In the genomic region with DNA sequence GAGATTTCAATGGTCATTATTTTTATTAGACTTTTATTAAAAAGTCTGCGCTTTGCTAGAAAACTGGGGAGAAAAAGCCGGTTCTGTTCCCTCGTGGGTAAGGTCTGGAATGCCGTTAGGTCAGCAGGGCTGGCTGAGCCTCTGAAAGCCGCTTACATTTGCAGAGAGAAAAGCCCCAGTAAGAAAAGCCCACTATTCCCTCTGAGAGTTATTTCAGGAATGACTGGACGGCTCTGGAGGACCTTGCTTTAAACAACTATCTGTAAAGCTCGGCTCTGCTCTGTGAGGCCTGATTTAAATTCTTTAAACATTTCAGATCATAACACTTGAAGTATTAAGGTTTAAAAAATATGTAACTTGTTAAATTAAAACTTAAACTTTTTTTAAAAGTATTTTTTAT, we compare ENCODE assay signal across 15 mouse cellular contexts. TPM values are rescaled to one million over a fixed set of nuclear protein-coding genes. Genes with fewer than 3 reads are reported as not detected.
DNase-seq lines count a peak whose midpoint lies in the region; ATAC-seq and TF ChIP-seq lines count a peak whose summit lies in the region.
"Had no signal": no experiment of that assay in that cellular context is flagged by ENCODE, and none has a peak within 500 bp of the region (broad histone marks: within the 10 kb centered on the region; RNA-seq: fewer than 3 reads in every experiment).

No protein-coding gene starts in this region.

- no peak overlapping the region for H3K4me2 ChIP-seq in embryonic facial prominence, embryonic 12.5 days (replicated peaks)
- no peak overlapping the region for H3K4me2 ChIP-seq in heart, postnatal 0 days (ENCODE audit: low read depth, low read length)
- no peak overlapping the region for H3K4me2 ChIP-seq in neural tube, embryonic 13.5 days
- H3K4me2 ChIP-seq: forebrain, embryonic 13.5 days; liver, embryonic 11.5 days had no signal

- 0 out of 2 replicates have a peak, but pooled peaks cover 7% of the 10 kb centered on the region for H3K36me3 ChIP-seq in embryonic facial prominence, embryonic 12.5 days
- H3K36me3 ChIP-seq in embryonic facial prominence, embryonic 10.5 days (replicated peaks) = peaks cover 42% of the 10 kb centered on the region
- H3K36me3 ChIP-seq in heart, postnatal 0 days (replicated peaks; ENCODE audit: control insufficient read depth, insufficient read depth, low read length) = no peaks in the 10 kb centered on the region
- peaks cover 6% of the 10 kb centered on the region; the same call in 1 of the 2 replicates for H3K36me3 ChIP-seq in neural tube, embryonic 13.5 days

- no peaks in the 10 kb centered on the region for H3K4me1 ChIP-seq in embryonic facial prominence, embryonic 12.5 days
- H3K4me1 ChIP-seq in embryonic facial prominence, embryonic 10.5 days = peaks cover 25% of the 10 kb centered on the region
- no peaks in the 10 kb centered on the region; the same call in 1 of the 2 replicates for H3K4me1 ChIP-seq in heart, postnatal 0 days (ENCODE audit: control insufficient read depth, insufficient read depth)
- peaks cover 17% of the 10 kb centered on the region for H3K4me1 ChIP-seq in neural tube, embryonic 13.5 days (replicated peaks)

- no peaks in the 10 kb centered on the region for H3K27me3 ChIP-seq in embryonic facial prominence, embryonic 12.5 days
- H3K27me3 ChIP-seq in embryonic facial prominence, embryonic 10.5 days (replicated peaks; ENCODE audit: low read depth, poor library complexity, severe bottlenecking) = no peaks in the 10 kb centered on the region
- no peaks in the 10 kb centered on the region for H3K27me3 ChIP-seq in heart, postnatal 0 days (ENCODE audit: control insufficient read depth, insufficient read depth, low read length)
- no peaks in the 10 kb centered on the region for H3K27me3 ChIP-seq in neural tube, embryonic 13.5 days
- H3K27me3 ChIP-seq: forebrain, embryonic 13.5 days had no signal

- intact Hi-C loops in heart, postnatal 10 days (cut with DNase I) = no loop called here

- H3K27ac ChIP-seq in embryonic facial prominence, embryonic 12.5 days = 0 out of 2 replicates have a peak overlapping the region, but pooled peaks have one; percentile 3
- no peak overlapping the region for H3K27ac ChIP-seq in embryonic facial prominence, embryonic 10.5 days (replicated peaks)
- no peak overlapping the region for H3K27ac ChIP-seq in heart, postnatal 0 days (ENCODE audit: low read depth)
- H3K27ac ChIP-seq in neural tube, embryonic 13.5 days (replicated peaks) = peak overlapping the region; percentile 35; the same call in 1 of the 2 replicates
- H3K27ac ChIP-seq: forebrain, embryonic 13.5 days had no signal

- no peak for TF ChIP-seq CTCF in heart, postnatal 0 days (IDR thresholded peaks at IDR 0.05; ENCODE audit: low read depth)

- ATAC-seq in embryonic facial prominence, embryonic 12.5 days (ENCODE audit: insufficient number of reproducible peaks, insufficient read depth, low FRiP score, low TSS enrichment) = no peak
- no peak for ATAC-seq in heart, postnatal 0 days (ENCODE audit: insufficient read depth, low read depth)
- ATAC-seq in neural tube, embryonic 13.5 days (ENCODE audit: low read depth) = peak; percentile 34; the same call in 1 of the 2 replicates
- ATAC-seq: forebrain, embryonic 13.5 days; lung, postnatal 0 days had no signal

- DNase-seq in embryonic facial prominence, embryonic 10.5 days (ENCODE audit: low spot score) = no peak
- peak; percentile 32 for DNase-seq in heart, postnatal 0 days (ENCODE audit: low spot score)
- DNase-seq in heart, postnatal 10 days = no peak
- no peak for DNase-seq in neural tube, embryonic 10.5 days (ENCODE audit: extremely low spot score, low spot score)
- no peak for DNase-seq in layer of hippocampus, postnatal 14 days (ENCODE audit: low spot score in 2 of 2)
- no peak for DNase-seq in frontal cortex, postnatal 36 days (ENCODE audit: low spot score in 2 of 2)
- DNase-seq: adrenal gland, adult 8-10 months; cerebellum, adult 8-10 months; heart, postnatal 14 days; retina, postnatal 1 day had no signal

- no peak for TF ChIP-seq EP300 in heart, postnatal 0 days (IDR thresholded peaks at IDR 0.05; ENCODE audit: low read depth)

- no peaks in the 10 kb centered on the region for H3K9me3 ChIP-seq in embryonic facial prominence, embryonic 12.5 days
- H3K9me3 ChIP-seq in embryonic facial prominence, embryonic 10.5 days = no peaks in the 10 kb centered on the region
- H3K9me3 ChIP-seq in heart, postnatal 0 days (replicated peaks; ENCODE audit: control insufficient read depth, low read length) = no peaks in the 10 kb centered on the region
- no peaks in the 10 kb centered on the region for H3K9me3 ChIP-seq in neural tube, embryonic 13.5 days
- H3K9me3 ChIP-seq: forebrain, embryonic 13.5 days had no signal

- WGBS in embryonic facial prominence, embryonic 12.5 days = 46% methylated on average over 7 of the region's 7 CpGs
- WGBS in embryonic facial prominence, embryonic 10.5 days = 63% methylated on average over 7 of the region's 7 CpGs
- WGBS in heart, postnatal 0 days = 28% methylated on average over 7 of the region's 7 CpGs
- 50% methylated on average over 7 of the region's 7 CpGs for WGBS in neural tube, embryonic 13.5 days

- no peak overlapping the region for H3K4me3 ChIP-seq in embryonic facial prominence, embryonic 12.5 days
- no peak overlapping the region for H3K4me3 ChIP-seq in embryonic facial prominence, embryonic 10.5 days
- no peak overlapping the region for H3K4me3 ChIP-seq in heart, postnatal 0 days (ENCODE audit: low read depth, low read length)
- no peak overlapping the region for H3K4me3 ChIP-seq in neural tube, embryonic 13.5 days
- H3K4me3 ChIP-seq: forebrain, embryonic 13.5 days had no signal

- H3K9ac ChIP-seq in embryonic facial prominence, embryonic 12.5 days = no peak overlapping the region
- H3K9ac ChIP-seq in heart, postnatal 0 days (replicated peaks; ENCODE audit: low read depth, low read length) = no peak overlapping the region
- no peak overlapping the region for H3K9ac ChIP-seq in neural tube, embryonic 13.5 days
- H3K9ac ChIP-seq: forebrain, embryonic 13.5 days had no signal

RNA-seq across cellular contexts. Expression of a gene that starts 36.4 kb away (rescaled TPM):
- 36.4 and 38.8 TPM in 2 replicates for polyA plus RNA-seq in embryonic facial prominence, embryonic 12.5 days (2016; fragmentation: Nextera tagmentation; extraction: Ambion mirVana)
- polyA plus RNA-seq in embryonic facial prominence, embryonic 10.5 days (2016; fragmentation: Nextera tagmentation; extraction: Ambion mirVana) = 50.6 and 53.1 TPM in 2 replicates
- 2.4 and 5.2 TPM in 2 replicates for total RNA-seq in heart, postnatal 0 days (2014; rRNA removed; ENCODE audit: low replicate concordance)
- polyA plus RNA-seq in heart, postnatal 0 days (2015; fragmentation: Nextera tagmentation; extraction: Ambion mirVana) = 2.9 TPM in 2 replicates
- 1 to 10 TPM; 3.3 to 8.1 TPM for total RNA-seq in heart, postnatal 10 days (2021)
- polyA plus RNA-seq in neural tube, embryonic 13.5 days (2015; fragmentation: Nextera tagmentation; extraction: Ambion mirVana) = 30.4 and 30.8 TPM in 2 replicates
- total RNA-seq in layer of hippocampus, postnatal 14 days (2021) = 10 to 100 TPM; 52.7 to 54.6 TPM

Comparison
In these comparisons a context has a peak if more than half of its experiments do, and no peak if none do; other contexts are left out.
1. H3K27ac ChIP-seq: peak in embryonic facial prominence, embryonic 12.5 days (single experiment) and neural tube, embryonic 13.5 days (single experiment); none in embryonic facial prominence, embryonic 10.5 days (single experiment) and heart, postnatal 0 days (single experiment).